Mouse (Mus musculus) B cell, adult 2 months (primary cell): ENCODE measurements around the gene Unc5cl.

Experiments
- DNase-seq, 2 experiments: peaks; one replicate each; pipeline ENCODE4 v3.0.0; 2022

The Unc5cl gene

DNA sequence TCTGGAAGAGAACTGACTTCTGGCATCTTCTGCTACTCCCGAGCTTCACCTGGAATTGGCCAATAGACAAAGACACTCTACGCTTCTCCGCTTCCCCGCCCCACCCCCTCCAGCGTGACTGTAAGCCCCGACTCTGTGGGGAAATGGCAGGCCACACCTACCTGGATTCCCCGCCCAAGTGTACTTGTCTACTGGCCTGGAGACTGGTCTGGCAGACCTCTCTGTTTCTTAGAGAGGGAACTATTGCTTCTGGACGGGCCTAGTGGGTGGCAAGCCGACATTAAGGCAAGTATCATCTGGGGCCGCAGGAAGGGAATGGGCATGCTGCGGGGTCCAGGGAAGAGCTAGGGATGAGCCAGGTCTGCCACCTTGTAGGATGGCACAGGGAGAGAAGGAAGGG lies at the start of gene Unc5cl:
Gene Unc5cl, plus strand, starts transcription at position 214 of the 400 bp plus-strand sequence.
- DNase-seq = no peak

DNA sequence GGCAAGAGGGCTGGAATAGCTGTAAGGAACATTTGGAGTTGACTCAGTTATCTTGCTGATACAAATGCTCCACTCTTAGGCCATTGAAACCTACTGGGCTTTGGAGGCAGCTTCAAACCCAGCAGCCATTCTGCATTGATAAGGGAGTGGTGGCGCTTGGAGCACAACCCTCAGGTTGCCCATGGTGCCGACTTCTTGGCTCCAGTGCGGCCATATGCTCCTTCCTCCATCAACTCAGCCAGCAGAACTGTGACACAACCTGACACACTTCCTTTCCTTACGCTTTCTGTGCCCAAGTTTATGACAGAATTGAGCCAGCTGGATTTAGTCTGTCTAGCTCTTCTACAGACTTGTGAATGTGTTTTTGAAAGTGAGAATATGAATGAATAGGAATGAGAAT lies 47.5 kb upstream of the Unc5cl start:
- DNase-seq = no peak

DNA sequence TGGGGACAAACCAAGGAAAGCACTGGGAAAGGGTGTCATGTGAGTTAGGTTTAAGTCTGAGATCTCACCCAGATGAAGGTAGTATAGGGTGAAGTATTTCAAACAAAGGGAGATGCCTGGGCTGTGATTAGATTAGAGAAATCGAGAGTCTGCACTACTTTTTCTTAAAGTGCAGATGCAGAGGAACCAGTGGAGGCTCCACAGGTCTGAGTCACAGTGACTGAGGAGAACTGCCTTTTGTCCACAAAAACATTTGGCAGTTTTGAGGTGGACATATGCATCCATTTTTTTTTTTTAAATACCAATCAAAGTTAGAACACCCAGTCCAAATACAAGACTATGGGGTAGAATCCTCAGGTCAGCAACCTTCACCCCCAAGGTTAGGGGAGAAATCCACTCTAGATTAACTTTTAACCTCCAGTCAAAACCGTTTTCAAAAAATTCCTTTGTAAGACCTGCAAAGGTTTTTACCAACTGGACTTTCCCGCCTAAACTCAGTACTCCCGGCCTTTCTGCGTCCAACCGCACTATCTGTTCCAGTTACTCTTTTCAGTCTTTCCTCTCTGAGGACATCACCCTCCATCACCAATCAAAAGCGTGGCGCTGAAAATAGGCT lies 46.7 kb upstream of the Unc5cl start:
- no peak for DNase-seq

DNA sequence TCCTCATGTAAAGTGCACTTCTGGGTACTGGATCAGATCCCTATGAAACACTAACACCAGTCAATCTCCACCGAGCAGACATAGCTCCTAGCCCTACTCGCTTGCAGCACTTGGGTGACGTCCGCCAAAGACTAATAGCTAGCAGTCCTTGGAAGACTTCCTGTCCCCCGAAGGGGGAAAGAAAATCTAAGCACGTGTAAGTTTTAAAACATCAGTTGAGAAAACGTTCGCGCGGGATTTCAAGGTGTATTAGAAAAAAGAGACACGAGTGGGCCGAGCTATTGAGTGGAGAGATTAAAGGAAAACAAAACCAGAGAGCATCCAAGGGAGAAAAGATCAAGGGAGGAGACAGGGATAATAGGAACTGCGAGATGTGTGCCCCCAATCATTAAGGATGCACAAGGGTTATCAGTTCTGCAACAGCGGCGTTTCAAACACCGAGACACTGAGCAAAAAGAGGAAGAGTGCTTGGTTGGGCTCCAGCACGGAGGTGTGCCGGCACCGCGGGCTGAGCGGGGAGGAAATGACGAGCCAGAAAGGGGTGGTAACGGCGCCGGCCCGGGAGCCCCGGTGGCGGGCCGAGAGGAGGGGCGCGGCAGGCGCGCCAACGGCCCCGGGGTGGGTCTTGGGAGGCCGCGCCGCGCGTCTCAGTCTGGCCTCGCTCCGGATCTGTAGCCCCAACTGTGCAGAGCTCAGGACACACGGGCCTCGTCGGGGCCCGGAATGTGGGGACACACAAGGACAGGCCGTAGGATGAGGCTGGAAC lies 46.0 kb upstream of the Unc5cl start:
- peak; percentile 90 for DNase-seq

DNA sequence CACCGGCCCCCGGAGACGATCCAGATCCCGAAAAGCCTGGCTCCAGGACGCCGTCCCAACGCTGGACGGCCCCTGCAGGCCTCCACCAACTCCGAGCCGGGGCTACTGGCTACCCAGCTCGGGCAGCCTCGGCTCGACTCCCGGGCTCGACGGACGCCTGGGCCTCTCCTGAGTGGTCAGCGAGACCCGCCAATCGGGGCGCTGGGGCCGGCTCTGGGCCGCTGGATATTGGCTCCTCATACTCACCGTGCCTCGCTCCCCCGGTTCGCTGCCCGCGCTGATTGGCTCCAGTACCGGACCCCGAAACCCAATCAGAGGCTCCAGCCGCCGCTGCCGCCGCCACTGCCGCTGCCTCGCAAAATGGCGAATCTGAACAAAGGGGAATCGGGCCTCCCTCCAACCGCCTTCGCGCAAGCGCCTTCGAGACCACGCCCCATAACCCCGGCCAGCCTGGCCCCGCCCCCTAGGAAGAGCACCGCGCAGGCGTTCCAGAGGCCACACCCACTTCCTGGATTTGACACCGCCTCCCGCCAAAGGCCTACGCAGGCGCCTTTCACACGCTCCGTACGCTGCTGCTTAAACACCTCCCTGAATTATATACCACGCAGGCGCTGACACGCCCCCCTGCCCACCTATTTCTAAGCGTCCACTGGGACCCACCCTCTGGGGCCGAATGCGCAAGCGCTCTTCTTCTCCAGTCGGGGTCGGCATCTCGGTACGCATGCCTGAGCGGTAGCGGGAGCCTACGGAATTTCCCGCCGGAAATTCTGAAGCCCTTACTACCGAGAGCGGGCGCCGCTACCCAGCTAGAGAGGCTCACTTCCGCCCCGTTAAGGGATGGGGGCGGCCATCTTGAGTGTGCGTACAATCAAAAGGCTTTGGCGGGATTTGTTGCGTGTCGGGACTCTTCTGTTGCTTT lies 45.1 kb upstream of the Unc5cl start, which contains the start of the genes Nfya and Oard1:
Gene Nfya, minus strand, starts transcription at position 527 of the 919 bp plus-strand sequence.
Gene Oard1, plus strand, starts transcription at position 635 of the 919 bp plus-strand sequence.
- DNase-seq = peak; percentile 100

DNA sequence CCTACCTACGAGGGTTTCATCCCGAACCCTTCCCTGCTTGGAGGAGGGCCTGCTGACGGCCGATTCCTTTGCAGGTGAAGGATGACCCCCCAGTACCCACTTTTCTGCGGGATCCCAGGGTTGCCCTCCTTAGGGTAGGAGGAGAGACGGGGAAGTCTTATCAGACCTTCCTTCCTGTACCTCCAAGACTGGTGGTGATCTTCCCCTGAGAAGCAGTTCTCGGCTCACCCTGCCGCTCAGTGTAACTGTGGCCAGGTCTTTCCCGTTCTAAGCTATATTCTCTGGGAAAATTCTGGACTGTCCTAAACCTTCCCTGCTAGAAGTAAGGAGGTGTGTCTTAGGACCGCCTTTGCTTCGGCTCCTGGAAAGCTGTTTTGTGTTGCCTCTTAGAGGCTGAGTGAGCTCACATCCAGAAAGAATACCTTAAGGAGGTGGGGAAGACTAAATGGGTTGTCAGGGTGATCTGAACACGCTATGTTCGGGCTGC lies 44.4 kb upstream of the Unc5cl start:
- DNase-seq = no peak

DNA sequence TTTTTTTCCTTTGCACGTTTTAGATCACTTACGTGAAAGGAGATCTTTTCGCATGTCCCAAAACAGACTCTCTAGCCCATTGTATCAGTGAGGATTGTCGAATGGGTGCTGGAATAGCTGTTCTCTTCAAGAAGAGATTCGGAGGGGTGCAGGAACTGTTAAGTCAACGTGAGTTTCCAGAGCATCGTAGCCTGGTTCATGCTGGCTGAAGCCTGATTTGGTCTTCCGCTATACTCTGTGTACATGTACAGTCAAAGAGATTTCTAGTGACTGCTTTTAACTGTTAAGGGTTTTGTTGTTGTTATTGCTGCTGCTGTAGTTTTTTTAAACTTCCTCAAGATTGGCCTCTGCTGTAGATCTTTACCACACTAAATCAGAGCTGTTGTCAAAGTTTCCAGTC lies 43.5 kb upstream of the Unc5cl start:
- DNase-seq = no peak

DNA sequence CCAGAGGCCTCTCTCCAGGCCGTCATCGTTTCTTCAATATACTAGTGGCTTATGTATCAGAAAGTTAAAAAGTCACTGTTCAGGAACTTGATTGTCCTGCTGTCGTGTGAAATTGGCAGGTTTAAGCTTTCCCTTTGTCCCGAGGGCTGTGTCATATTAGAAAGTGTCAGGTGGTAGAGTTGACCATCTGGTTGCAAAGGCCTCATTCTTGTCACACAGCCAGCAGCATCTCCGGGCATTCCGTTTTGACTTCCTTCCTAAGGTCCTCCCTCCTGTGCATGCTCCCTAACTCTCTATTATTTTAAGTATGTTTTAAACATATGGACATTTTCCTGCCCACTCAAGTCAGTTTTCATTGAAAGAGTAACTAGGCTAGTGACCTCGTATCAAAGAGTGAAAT lies 38.7 kb upstream of the Unc5cl start:
- DNase-seq = no peak

DNA sequence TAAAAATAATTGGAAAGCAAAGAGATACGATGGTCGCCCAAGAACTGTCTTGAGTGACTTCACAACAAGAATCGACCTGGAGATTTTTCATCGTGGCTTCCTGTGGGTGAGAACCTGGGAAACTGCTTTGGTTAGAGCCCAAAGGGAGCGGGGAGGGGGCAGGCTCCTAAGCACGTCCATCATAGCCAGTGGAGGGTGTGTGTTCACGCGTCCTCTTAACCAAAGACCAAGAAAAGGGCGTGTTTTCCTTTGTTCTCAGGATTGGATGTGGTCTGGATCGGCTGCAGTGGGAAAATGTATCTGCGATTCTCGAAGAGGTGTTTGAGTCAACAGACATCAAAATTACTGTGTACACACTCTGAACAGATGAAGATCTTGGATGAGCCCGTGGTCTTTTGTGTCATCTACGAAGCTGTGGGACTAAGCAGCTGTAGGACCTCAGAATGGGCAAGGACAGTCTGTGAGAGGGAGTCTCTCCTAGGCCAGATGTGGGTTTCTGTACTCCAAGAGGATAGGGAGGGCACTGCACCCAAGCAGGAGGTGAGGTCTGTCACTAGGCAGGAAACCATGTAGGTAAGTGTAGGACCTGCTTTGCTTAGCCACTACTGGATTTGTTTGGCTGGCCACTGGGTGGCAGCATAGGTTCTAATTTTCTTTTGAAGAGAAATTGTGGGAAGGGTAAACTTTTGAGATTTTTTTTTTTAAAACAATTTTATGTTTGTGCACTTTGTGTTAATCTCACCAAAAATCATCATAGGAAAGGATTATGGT lies 38.1 kb upstream of the Unc5cl start:
- peak; percentile 78 to 81 for DNase-seq

DNA sequence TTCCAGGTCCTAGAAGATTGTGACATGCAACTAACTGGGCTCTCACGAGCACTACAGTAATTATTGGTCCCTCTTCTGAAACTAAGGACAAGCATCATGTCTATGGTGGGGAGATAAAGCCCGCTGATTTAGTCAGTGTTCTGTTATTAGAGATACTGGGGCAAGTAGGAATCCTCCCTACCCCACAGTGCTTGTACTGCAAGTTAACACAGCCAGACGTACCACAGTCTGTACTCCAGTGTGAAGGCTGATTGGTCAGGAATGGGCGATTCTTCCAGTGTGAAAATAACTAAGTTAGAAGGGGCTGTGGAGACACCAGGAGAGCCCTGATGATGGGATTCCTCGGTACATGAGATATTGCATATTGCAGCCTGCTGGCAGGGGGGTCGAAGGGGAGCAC lies 37.2 kb upstream of the Unc5cl start:
- no peak for DNase-seq

DNA sequence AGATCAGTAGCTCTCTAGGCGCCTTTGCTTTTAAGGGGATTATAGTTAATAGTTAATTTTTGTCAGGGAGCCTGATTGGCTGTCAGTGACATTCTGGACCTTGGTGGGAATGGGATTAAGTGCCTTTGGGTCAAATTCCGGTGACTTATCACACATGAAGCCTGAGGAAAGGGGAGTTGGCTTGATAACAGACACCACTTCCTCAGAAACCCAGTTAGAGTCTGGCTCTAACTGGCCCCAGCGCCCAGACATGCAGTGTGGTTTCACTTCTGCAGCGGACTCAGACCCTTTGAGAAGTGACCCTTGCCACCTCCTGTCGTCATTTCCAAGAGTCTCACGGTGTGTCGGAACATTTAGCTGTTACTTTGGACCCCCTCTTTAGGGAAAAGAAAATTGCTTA lies 36.5 kb upstream of the Unc5cl start:
- no peak for DNase-seq

DNA sequence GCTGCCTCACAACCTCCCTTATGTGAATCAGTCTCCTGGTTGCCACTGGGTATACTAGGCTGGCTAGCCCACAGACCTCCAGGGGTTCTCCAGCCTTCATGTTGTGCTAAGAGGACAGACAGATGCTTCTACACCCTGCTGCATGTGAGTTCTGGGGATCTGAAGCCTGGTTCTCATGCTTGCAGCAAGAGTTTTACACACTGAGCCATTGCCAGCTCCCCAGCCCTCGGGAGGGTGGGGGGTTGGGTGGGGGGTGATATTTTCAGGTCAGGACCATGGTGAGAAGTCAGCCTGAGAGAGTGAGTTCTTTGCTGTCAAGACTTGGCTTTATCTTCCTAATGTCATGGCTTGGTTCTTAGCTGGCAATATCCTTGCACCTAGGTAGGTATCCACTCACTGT lies 35.9 kb upstream of the Unc5cl start:
- no peak for DNase-seq

DNA sequence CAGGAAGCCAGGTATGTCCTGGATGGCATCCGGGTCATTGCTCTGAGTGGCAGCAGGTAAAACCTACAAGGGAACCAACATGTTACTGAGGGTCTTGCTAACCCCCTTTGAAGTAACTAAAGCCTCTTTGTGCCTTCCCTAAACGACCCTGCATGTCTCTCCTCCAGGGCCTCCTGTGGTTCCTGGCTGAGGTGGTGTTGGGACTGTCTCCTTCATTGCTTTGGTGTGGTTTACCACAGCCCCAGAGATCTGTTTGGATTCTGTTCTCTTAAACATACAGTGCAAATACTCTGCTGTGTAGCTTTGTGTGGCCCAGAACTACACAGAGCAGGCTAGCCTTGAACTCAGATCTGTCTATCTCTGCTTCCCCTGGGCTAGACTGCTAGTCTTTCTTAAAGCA lies 35.1 kb upstream of the Unc5cl start:
- DNase-seq = no peak

DNA sequence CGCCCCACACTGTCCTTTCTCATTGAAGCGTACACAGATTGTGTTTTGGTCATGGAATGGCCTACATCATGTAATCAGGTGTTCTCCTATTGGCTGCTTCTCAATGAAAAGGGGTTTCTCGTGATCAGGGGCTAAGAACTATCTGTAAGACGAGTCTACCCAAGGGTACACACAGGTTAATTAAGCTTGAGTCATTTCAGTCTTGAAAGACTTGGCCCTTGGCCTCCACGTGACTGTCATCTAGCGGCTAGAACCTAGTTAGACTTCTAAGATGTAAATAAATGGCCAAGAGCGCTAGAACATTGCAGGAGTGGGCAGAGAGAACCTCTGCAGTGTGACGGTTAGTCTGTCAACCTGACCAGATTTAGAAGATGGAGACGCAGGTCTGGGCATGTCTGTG lies 30.5 kb upstream of the Unc5cl start:
- no peak for DNase-seq

DNA sequence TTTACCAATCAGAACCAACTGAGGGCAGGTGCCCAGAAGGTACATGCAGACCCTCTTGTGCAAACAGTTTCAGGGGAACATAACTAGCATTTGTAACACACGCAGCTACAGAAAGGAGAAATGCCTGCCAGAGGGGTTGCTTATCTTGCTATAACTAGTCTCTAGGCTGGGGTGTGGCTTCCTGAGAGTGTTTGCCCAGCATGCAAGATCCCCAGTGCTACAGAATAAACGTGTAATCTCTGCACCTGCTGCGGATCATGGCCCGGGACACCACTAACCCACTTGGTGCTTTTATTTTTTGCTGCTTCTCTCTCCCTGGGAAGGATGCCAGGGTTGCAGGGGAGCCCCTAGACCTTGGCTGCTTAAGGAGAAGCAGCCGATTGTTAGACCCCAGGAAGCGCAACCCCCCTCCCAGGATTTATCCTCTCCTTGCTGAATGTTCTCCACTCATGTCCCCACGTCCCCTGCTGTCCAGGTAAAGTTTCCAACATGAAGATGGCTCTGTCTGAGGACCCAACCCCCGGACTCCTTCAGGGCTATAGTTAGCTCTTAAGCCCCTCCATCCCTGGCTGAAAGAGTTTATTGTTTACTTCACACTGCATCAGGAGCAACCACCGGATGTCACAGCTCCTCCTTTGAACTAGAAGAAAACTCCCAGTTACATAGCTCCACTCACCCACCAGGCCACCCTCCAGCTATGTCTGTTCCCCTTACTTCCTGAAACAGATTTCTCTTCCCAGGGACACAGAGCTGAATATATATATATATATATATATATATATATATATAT lies 28.7 kb upstream of the Unc5cl start:
- peak; percentile 45 to 51 for DNase-seq

DNA sequence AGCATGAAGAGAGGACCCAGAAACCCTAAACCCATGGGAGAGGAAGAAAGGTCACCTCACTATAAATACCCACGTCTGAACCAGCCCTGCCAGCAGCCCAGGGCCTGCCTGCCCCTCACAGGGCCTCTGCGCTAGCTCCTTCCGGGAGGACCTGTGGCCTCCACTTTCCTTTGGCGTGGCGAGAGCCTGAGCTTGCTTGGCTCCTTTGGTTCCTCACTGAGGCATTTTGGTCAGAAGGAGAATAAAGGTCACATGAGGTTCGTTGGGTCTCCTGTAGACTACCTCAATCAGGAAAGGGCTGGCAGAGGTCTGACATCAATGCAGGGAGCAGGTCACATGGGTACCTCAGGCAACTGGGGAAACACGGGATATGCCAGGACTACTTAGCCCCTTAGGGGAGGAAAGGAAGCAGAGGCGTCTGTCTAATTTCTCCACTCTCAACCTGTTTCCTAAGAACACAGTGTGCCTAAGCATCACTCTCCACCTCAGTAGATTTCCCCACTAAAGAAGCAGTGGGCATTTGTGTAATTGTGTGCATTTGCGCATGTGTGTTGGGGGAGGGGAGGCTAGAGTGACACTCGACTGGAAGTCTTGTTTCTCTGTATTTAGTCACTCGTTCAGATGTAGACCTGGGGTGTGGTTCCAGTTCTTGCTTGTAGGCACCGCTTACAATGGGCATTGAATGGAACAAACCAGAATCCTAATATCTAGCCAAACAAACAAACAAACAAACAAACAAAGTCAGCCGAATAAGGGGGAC lies 27.5 kb upstream of the Unc5cl start:
- peak; percentile 61 for DNase-seq

DNA sequence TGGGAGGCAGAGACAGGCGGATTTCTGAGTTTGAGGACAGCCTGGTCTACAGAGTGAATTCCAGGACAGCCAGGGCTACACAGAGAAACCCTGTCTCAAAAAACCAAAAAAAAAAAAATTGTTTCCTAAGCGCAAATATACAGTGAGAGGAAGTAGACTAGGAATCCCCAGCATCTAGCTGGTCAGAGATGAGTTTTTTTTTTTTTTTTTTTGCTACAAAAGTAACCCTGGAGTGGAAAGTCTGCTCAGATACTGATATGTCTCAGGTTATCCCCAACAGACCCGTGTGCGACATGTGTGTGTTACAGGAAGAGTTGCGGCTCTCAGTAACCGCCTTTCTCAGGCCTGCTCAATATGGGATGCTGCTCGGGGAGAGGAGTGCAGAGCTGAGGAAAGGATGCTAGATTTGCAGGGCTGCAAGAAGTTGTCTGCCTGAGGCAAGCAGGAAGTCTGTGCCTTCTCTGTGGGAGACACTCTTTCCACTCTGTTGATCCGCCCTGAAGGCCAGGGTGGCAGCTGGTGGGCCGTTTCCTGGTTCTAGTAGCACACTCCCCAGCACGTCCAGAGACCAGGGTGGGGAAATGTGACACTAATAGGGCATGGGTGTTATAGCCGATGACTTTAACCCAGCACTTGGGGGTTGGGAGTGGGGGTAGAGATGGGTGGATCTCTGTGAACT lies 26.7 kb upstream of the Unc5cl start:
- DNase-seq = peak; percentile 65 to 67

DNA sequence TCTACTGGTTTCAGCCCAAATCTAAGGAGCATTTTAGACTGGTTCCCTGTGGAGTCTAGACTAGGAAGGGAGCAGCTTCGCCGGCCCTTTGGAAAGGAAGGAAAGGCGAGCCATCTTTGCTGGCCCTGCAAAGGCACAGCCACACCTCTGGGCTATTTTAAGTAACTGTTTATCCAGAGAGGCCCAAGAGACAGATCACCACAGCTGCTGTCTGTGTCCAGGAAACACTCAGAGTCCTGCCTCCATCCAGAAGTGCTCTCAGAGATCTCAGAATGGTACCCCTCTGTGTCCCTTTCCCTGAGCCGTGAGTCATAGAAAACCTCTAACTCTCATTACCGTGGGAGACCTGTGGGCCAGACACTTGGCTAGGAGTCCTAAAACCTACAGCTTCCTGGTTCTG lies 24.3 kb upstream of the Unc5cl start:
- DNase-seq = peak in 1 of 2 experiments; percentile 18

DNA sequence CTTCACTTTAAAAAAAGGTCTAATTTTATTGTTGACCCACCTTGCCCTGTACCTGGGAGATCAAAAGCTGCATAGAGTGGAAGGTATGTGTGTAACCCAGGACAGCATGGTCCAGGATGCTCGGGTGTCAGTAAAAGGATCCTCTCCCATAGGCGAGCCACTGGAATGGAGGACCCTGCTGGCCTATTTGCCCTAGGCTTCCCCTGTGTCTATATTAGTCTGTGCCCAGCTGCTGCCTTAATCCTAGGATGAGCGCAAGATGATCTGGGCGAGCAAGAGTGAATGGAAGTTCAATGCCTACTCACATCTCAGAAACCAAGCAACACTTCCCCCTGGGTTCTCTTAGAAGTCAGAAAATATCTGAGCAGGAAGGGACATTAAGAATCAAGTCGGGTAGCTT lies 23.6 kb upstream of the Unc5cl start:
- DNase-seq = no peak
